Mouse (Mus musculus) bone marrow, adult 2 months (tissue): ENCODE measurements around the gene Cbarp.

Experiments used
- CTCF ChIP-seq: fragments of 200-500 bp; IDR thresholded peaks from 2 replicates; pipeline ENCODE4 v1.5.1; 2011; ENCODE audit warnings: low read length, control low read depth; ENCODE audit not compliant: control insufficient read depth, insufficient read depth
- POLR2A ChIP-seq: fragments of 200-500 bp; IDR thresholded peaks from 2 replicates; pipeline ENCODE4 v1.6.1; 2011; ENCODE audit warnings: low read depth, mild to moderate bottlenecking, control low read depth, low read length, borderline replicate concordance; ENCODE audit not compliant: control insufficient read depth

DNA sequence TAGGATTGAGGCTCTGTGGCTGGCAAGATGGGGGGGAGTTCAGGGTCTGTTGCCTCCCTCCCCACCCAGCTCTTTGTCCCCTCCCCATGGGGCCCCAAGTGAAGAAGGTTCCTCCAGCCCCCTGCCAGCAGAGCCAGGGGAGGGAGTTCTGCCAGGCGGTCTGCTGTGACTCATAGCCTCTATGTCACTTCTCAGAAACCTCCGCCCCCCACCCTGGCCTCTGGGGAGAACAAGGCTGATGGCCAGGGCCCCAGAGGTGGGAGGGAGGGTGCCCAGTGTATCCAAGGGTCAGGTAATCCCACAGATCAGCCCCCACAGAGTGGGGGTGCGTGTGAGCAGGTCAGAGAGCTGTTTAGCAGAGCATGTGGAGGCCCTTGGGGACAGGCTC is 12.2 kb upstream of the Cbarp start:
- TF ChIP-seq CTCF (no peak), POLR2A (no peak)
